Mouse (Mus musculus) retina, postnatal 1 day (tissue): ENCODE measurements around the gene Kctd13.

Experiments
- DNase-seq: peaks from one replicate; pipeline ENCODE4 v3.0.0-alpha.2; 2012

The Kctd13 gene

GRCm38 (mm10) chr7:126984667-126985444, 56.2 kb downstream of the Kctd13 start:
- DNase-seq, result no peak

GRCm38 (mm10) chr7:126986319-126986718, 57.6 kb downstream of the Kctd13 start:
- peak; percentile 48 for DNase-seq

- no peak for DNase-seq
Observed at GRCm38 (mm10) chr7:126988816-126989215, 60.1 kb downstream of the Kctd13 start.
